Mouse (Mus musculus) lung, embryonic 14.5 days (tissue): ENCODE data around the gene Pex16. TPM values are rescaled to one million over a fixed set of nuclear protein-coding genes. Genes with fewer than 3 reads are reported as not detected.

ENCODE experiments used
- ATAC-seq: fragments of 200-750 bp; cut with Nextera tagmentation; 2 replicates; pipeline ENCODE4 v1.8.0; 2017; ENCODE audit warnings: mild to moderate bottlenecking, moderate TSS enrichment, moderate library complexity; ENCODE audit not compliant: insufficient read depth
- DNase-seq: peaks from one replicate; pipeline ENCODE4 v3.0.0-alpha.2; 2015
- H3K27ac ChIP-seq: fragments of 300-500 bp; sonication (generic); 2 replicates; pipeline ENCODE4 v1.5.1; 2014; ENCODE audit warnings: low read depth, mild to moderate bottlenecking, moderate library complexity
- H3K27me3 ChIP-seq: fragments of 300-500 bp; sonication (generic); 2 replicates; pipeline ENCODE4 v1.6.1; 2014; ENCODE audit warnings: low read length, control low read depth; ENCODE audit not compliant: insufficient read depth
- H3K36me3 ChIP-seq: fragments of 300-500 bp; sonication (generic); 2 replicates; pipeline ENCODE4 v1.6.1; 2014; ENCODE audit warnings: control low read depth; ENCODE audit not compliant: insufficient read depth
- H3K4me1 ChIP-seq: fragments of 300-500 bp; sonication (generic); 2 replicates; pipeline ENCODE4 v1.6.1; 2014; ENCODE audit warnings: antibody characterized with exemption, control low read depth; ENCODE audit not compliant: insufficient read depth
- H3K4me2 ChIP-seq: fragments of 300-500 bp; sonication (generic); 2 replicates; pipeline ENCODE4 v1.6.1; 2014; ENCODE audit warnings: mild to moderate bottlenecking
- H3K4me3 ChIP-seq: fragments of 300-500 bp; sonication (generic); 2 replicates; pipeline ENCODE4 v1.5.1; 2014; ENCODE audit warnings: low read depth, low read length
- H3K9ac ChIP-seq: fragments of 300-500 bp; sonication (generic); 2 replicates; pipeline ENCODE4 v1.6.1; 2014
- H3K9me3 ChIP-seq: fragments of 300-500 bp; sonication (generic); 2 replicates; pipeline ENCODE4 v1.6.1; 2016; ENCODE audit warnings: low read depth, low read length, control low read depth
- CTCF ChIP-seq: IDR thresholded peaks from 2 replicates; pipeline ENCODE4 v1.5.1; 2016; ENCODE audit warnings: antibody characterized with exemption, low read depth
- WGBS: fragments of 180-500 bp; shearing (Covaris S2); extraction: QIAGEN DNeasy Blood & Tissue Kit; methylation state at CpG from one replicate; pipeline ENCODE4 v1.1.7; 2014; 5-methylcytosine and 5-hydroxymethylcytosine counted together
- polyA plus RNA-seq: library from polyadenylated mRNA; unstranded; fragments of >200 nt; fragmentation: Nextera tagmentation; extraction: Ambion mirVana; gene quantifications from 2 replicates; pipeline ENCODE4 v1.2.1, GENCODE M21; 2014

The Pex16 gene
- polyA plus RNA-seq, 1 experiment from 2014 or later = 16.6 TPM

DNA sequence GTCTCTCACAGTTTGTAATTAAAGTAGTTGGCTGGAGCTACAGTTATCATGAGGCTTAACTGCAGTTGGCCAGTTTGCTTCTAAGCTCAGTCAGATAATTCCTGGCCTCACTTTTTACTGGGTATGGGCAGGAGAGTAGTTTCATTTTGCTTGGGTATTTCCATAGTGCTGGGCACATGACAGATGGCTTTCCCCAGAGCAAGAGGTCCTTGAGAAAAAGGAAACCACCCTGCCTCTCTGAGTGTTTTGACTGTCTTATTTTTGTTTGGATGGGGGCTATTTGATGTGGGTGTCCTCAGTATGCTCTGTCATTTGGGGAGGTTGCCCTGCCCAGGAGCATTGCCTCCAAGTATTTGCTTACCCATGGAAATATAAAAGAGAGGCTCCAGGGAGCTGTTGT lies 32.1 kb upstream of the Pex16 start:
- DNase-seq = no peak
- H3K27ac ChIP-seq = no peak overlapping the region
- no peaks in the 10 kb centered on the region for H3K27me3 ChIP-seq
- TF ChIP-seq CTCF = no peak
- ATAC-seq = no peak
- no peaks in the 10 kb centered on the region for H3K9me3 ChIP-seq
- no peak overlapping the region for H3K9ac ChIP-seq
- H3K4me3 ChIP-seq = no peak overlapping the region
- H3K4me1 ChIP-seq = no peaks in the 10 kb centered on the region
- no peak overlapping the region for H3K4me2 ChIP-seq
- H3K36me3 ChIP-seq = peaks cover 48% of the 10 kb centered on the region

GRCm38 (mm10) chr2:92347191-92347590 lies 27.3 kb upstream of the Pex16 start:
- 80% methylated on average over 2 of the region's 2 CpGs for WGBS
- Histone ChIP-seq H3K9me3 (no peaks in the 10 kb centered on the region), H3K36me3 (peaks cover 64% of the 10 kb centered on the region), H3K4me1 (no peaks in the 10 kb centered on the region), H3K27ac (no peak overlapping the region), H3K9ac (no peak overlapping the region), H3K27me3 (no peaks in the 10 kb centered on the region), H3K4me2 (no peak overlapping the region), H3K4me3 (no peak overlapping the region)
- TF ChIP-seq CTCF = no peak
- no peak for DNase-seq
- no peak for ATAC-seq

- Histone ChIP-seq H3K36me3 (peaks cover 60% of the 10 kb centered on the region), H3K27me3 (no peaks in the 10 kb centered on the region), H3K27ac (no peak overlapping the region), H3K4me3 (no peak overlapping the region), H3K4me1 (no peaks in the 10 kb centered on the region), H3K9me3 (no peaks in the 10 kb centered on the region), H3K4me2 (no peak overlapping the region), H3K9ac (no peak overlapping the region)
- WGBS = 51% methylated on average over 6 of the region's 6 CpGs
- TF ChIP-seq CTCF = no peak
- ATAC-seq (no peak), DNase-seq (no peak)
These were observed 24.7 kb upstream of the Pex16 start for GRCm38 (mm10) chr2:92349589-92350425.

- TF ChIP-seq CTCF = no peak
- Histone ChIP-seq H3K9ac (no peak overlapping the region), H3K4me3 (no peak overlapping the region), H3K4me1 (no peaks in the 10 kb centered on the region), H3K9me3 (no peaks in the 10 kb centered on the region), H3K27me3 (no peaks in the 10 kb centered on the region), H3K4me2 (no peak overlapping the region), H3K27ac (no peak overlapping the region), H3K36me3 (peaks cover 55% of the 10 kb centered on the region)
- ATAC-seq = no peak
- 56% methylated on average over 5 of the region's 5 CpGs for WGBS
- DNase-seq = no peak
These were observed 23.8 kb upstream of the Pex16 start for GRCm38 (mm10) chr2:92350686-92351085.

DNA sequence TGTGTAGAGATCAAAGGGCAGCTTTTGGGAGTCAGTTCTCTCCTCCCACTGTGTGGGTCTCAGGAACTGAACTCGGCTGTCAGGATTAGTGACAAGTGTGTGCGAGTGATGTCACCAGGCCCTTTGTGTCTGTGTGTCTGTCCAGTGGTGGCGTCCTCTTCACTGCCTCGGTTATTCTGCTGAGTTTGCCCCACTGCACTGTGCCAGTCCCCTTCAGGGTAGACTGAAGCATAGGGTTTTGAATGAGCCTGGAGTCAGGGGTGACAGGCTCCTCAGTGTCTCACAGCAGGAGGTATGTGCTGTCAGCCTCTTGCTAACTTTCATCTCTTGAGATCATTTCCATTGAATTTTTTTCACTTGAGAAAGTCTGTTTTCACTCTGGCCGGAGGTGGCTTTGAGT lies 21.1 kb upstream of the Pex16 start:
- DNase-seq (no peak), ATAC-seq (no peak)
- H3K36me3 ChIP-seq = peaks cover 71% of the 10 kb centered on the region

DNA sequence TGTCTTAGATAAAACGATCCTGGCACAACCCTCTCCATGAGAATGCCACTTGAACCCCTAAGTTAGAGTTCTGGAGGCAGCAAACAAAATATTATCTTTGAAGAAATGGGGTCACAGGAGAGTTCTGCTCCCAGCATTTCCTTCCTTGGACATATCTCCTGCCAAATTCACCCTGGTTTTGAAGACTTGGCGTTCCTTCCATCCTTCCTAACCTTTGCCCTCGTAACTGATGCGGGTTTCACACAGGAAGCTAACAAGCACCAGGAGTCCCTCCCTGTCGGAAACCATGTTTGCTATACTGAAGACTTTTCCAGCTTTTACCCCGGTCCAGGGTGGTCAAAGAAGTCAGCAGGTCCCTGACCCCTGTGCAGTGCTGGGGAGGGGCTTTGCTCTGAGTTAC lies 20.3 kb upstream of the Pex16 start:
- no peak overlapping the region for H3K9ac ChIP-seq

More for the DNA sequence above, 21.1 kb upstream of the Pex16 start:
- no peak for TF ChIP-seq CTCF
- H3K27ac ChIP-seq = no peak overlapping the region
- no peak overlapping the region for H3K4me2 ChIP-seq
- H3K9me3 ChIP-seq = no peaks in the 10 kb centered on the region
- no peak overlapping the region for H3K4me3 ChIP-seq
- no peaks in the 10 kb centered on the region for H3K4me1 ChIP-seq
- 71% methylated on average over 5 of the region's 5 CpGs for WGBS
- no peak overlapping the region for H3K9ac ChIP-seq
- no peaks in the 10 kb centered on the region for H3K27me3 ChIP-seq

DNA sequence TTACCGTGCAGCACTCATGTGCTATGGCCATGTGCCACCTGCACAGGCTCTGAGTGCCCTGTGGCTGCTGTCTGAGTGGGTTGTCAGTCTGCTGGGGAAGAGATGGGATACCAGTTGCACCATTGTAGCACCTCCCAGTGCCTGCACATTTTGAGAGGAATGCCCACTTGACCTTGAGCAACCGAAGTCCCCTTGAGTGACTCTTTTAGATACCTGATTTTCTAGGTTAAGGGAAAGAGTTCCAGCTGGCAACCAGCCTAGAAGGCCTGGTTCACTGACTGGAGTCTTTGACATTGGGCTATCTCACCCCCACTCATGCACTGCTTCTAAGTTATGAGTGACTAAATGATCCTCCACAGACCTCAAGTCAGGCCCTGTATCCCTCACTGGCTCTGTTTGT lies 15.2 kb upstream of the Pex16 start:
- Histone ChIP-seq H3K4me3 (no peak overlapping the region), H3K27ac (no peak overlapping the region), H3K36me3 (peaks cover 78% of the 10 kb centered on the region), H3K27me3 (no peaks in the 10 kb centered on the region), H3K9ac (no peak overlapping the region), H3K4me1 (no peaks in the 10 kb centered on the region), H3K9me3 (no peaks in the 10 kb centered on the region), H3K4me2 (no peak overlapping the region)
- 85% methylated on average over 2 of the region's 2 CpGs for WGBS
- DNase-seq = no peak
- no peak for ATAC-seq
- TF ChIP-seq CTCF = no peak

More for the DNA sequence above, 20.3 kb upstream of the Pex16 start:
- H3K4me3 ChIP-seq = no peak overlapping the region
- H3K36me3 ChIP-seq = peaks cover 71% of the 10 kb centered on the region
- H3K9me3 ChIP-seq = no peaks in the 10 kb centered on the region
- WGBS = 47% methylated on average over 6 of the region's 6 CpGs
- H3K4me2 ChIP-seq = no peak overlapping the region
- no peak for DNase-seq
- no peaks in the 10 kb centered on the region for H3K27me3 ChIP-seq
- no peak overlapping the region for H3K27ac ChIP-seq
- TF ChIP-seq CTCF = no peak
- no peak for ATAC-seq
- H3K4me1 ChIP-seq = no peaks in the 10 kb centered on the region
